ENCODE assay signal across 17 mouse cellular contexts in genomic region chr16:87665246-87665645, GRCm38 (mm10). TPM values are rescaled to one million over a fixed set of nuclear protein-coding genes. Genes with fewer than 3 reads are reported as not detected.
DNase-seq lines count a peak whose midpoint lies in the region; ATAC-seq and TF ChIP-seq lines count a peak whose summit lies in the region.
"Had no signal": no experiment of that assay in that cellular context is flagged by ENCODE, and none has a peak within 500 bp of the region (broad histone marks: within the 10 kb centered on the region; RNA-seq: fewer than 3 reads in every experiment).

No protein-coding gene starts in this region.

- H3K79me2 ChIP-seq in CH12.LX (replicated peaks; ENCODE audit: control insufficient read depth, extremely low read depth, insufficient read depth, poor library complexity, severe bottlenecking) (no peaks in the 10 kb centered on the region), myocyte (ENCODE audit: control insufficient read depth, insufficient read depth) (no peaks in the 10 kb centered on the region)

- TF ChIP-seq POLR2A in CH12.LX (IDR thresholded peaks at IDR 0.05; ENCODE audit: low read depth, low read length) (peak; percentile 46; the same call in 1 of the 2 replicates), myocyte (IDR thresholded peaks at IDR 0.05; ENCODE audit: insufficient read length, low read depth) (no peak)

- no peak; the same call in 1 of the 2 replicates for TF ChIP-seq RAD21 in CH12.LX (IDR thresholded peaks at IDR 0.05; ENCODE audit: low read depth, low read length)

- TF ChIP-seq EP300 in CH12.LX (IDR thresholded peaks at IDR 0.05; ENCODE audit: low read length), result peak; percentile 99

- H3K27ac ChIP-seq in kidney, embryonic 14.5 days (ENCODE audit: low read depth, low read length), result no peak overlapping the region
- peak overlapping the region; percentile 90 for H3K27ac ChIP-seq in CH12.LX (ENCODE audit: insufficient read depth, low read depth)
- H3K27ac ChIP-seq in midbrain, embryonic 14.5 days (replicated peaks; ENCODE audit: low read depth, low read length), result no peak overlapping the region
- H3K27ac ChIP-seq: embryonic facial prominence, embryonic 15.5 days; heart, embryonic 15.5 days; hindbrain, embryonic 10.5 days had no signal

- no peak overlapping the region for H3ac ChIP-seq in myocyte (ENCODE audit: control insufficient read depth, insufficient read length)

- H3K9ac ChIP-seq in kidney, embryonic 14.5 days (ENCODE audit: low read depth, low read length), result no peak overlapping the region
- peak overlapping the region; percentile 37 for H3K9ac ChIP-seq in CH12.LX (ENCODE audit: insufficient read depth, low read depth)
- H3K9ac ChIP-seq in midbrain, embryonic 14.5 days (replicated peaks; ENCODE audit: low read length), result no peak overlapping the region
- H3K9ac ChIP-seq: embryonic facial prominence, embryonic 15.5 days; heart, embryonic 15.5 days had no signal

- no peak for DNase-seq in kidney, adult 18-20 months
- peak; percentile 93 for DNase-seq in CH12.LX (ENCODE audit: extremely low read depth)
- peak; percentile 28 for DNase-seq in adrenal gland, postnatal 25 days
- DNase-seq in midbrain, embryonic 14.5 days, result no peak
- no peak for DNase-seq in lung, postnatal 14 days
- DNase-seq in right cerebral cortex, postnatal 14 days, result no peak
- DNase-seq: cerebellum, adult 9-10 months; kidney, adult 9 months; layer of hippocampus, adult 9-11 months; liver; lung, adult 2 months had no signal

- 58% methylated on average over 9 of the region's 9 CpGs for WGBS in kidney, embryonic 14.5 days
- WGBS in midbrain, embryonic 14.5 days, result 49% methylated on average over 9 of the region's 9 CpGs

- no peaks in the 10 kb centered on the region for H3K36me3 ChIP-seq in kidney, embryonic 14.5 days (ENCODE audit: control insufficient read depth, insufficient read depth, low read length)
- no peaks in the 10 kb centered on the region for H3K36me3 ChIP-seq in CH12.LX (replicated peaks in 1 of 2; ENCODE audit: control insufficient read depth in 1 of 2, insufficient read depth in 1 of 2, low read length in 1 of 2)
- H3K36me3 ChIP-seq in myocyte (ENCODE audit: control insufficient read depth, insufficient read depth), result no peaks in the 10 kb centered on the region
- no peaks in the 10 kb centered on the region for H3K36me3 ChIP-seq in midbrain, embryonic 14.5 days (ENCODE audit: control insufficient read depth, insufficient read depth, low read length)
- H3K36me3 ChIP-seq: embryonic facial prominence, embryonic 15.5 days; heart, embryonic 15.5 days; hindbrain, embryonic 10.5 days had no signal

- peak overlapping the region; percentile 12; the same call in 1 of the 2 replicates for H3K4me2 ChIP-seq in kidney, embryonic 14.5 days (replicated peaks; ENCODE audit: low read depth, low read length)
- peak overlapping the region; percentile 82 for H3K4me2 ChIP-seq in CH12.LX (ENCODE audit: insufficient read depth, low read depth, poor library complexity, severe bottlenecking)
- H3K4me2 ChIP-seq in myocyte (ENCODE audit: low read depth), result peak overlapping the region; percentile 49
- H3K4me2 ChIP-seq in midbrain, embryonic 14.5 days (ENCODE audit: low read length), result no peak overlapping the region
- H3K4me2 ChIP-seq: embryonic facial prominence, embryonic 15.5 days; heart, embryonic 15.5 days had no signal

- H3K9me3 ChIP-seq in kidney, embryonic 14.5 days (ENCODE audit: control insufficient read depth, low read length), result no peaks in the 10 kb centered on the region
- no peaks in the 10 kb centered on the region for H3K9me3 ChIP-seq in CH12.LX (replicated peaks; ENCODE audit: low read length)
- H3K9me3 ChIP-seq in midbrain, embryonic 14.5 days (ENCODE audit: control insufficient read depth, low read length), result no peaks in the 10 kb centered on the region
- H3K9me3 ChIP-seq: embryonic facial prominence, embryonic 15.5 days; heart, embryonic 15.5 days; hindbrain, embryonic 10.5 days had no signal

- H3K4me3 ChIP-seq in kidney, embryonic 14.5 days (ENCODE audit: low read length), result no peak overlapping the region
- H3K4me3 ChIP-seq in CH12.LX (replicated peaks in 1 of 3; ENCODE audit: low read depth in 2 of 3, low read length in 2 of 3, poor library complexity in 1 of 3) (peak overlapping the region; percentile 45 to 67 (median 51)), myocyte (no peak overlapping the region)
- no peak overlapping the region for H3K4me3 ChIP-seq in midbrain, embryonic 14.5 days (replicated peaks; ENCODE audit: low read depth, low read length)
- H3K4me3 ChIP-seq: embryonic facial prominence, embryonic 15.5 days; heart, embryonic 15.5 days; hindbrain, embryonic 10.5 days had no signal

- H3K27me3 ChIP-seq in kidney, embryonic 14.5 days (ENCODE audit: control insufficient read depth, insufficient read depth, low read length), result no peaks in the 10 kb centered on the region
- H3K27me3 ChIP-seq in CH12.LX (replicated peaks) (no peaks in the 10 kb centered on the region), myocyte (ENCODE audit: control insufficient read depth, insufficient read depth, insufficient read length) (no peaks in the 10 kb centered on the region)
- H3K27me3 ChIP-seq in midbrain, embryonic 14.5 days (ENCODE audit: control insufficient read depth, insufficient read depth, low read length), result no peaks in the 10 kb centered on the region
- H3K27me3 ChIP-seq: embryonic facial prominence, embryonic 15.5 days; heart, embryonic 15.5 days had no signal

- TF ChIP-seq CTCF in CH12.LX (conservative IDR thresholded peaks at IDR 0.05 in 1 of 2, IDR thresholded peaks at IDR 0.05 in 1 of 2; ENCODE audit: low read depth in 2 of 2, low read length in 2 of 2), result no peak

- dilution Hi-C loops in CH12.LX (cut with MboI; ENCODE audit: extremely low pct_ligation_motif_present, extremely low pct_unique_long_range_greater_than_20kb, low sequenced_read_pairs), result no loop called here

- in situ Hi-C loops in CH12.LX (cut with MboI; ENCODE audit: low pct_ligation_motif_present, low pct_unique_long_range_greater_than_20kb, low sequenced_read_pairs), result no loop called here

- no peaks in the 10 kb centered on the region for H3K4me1 ChIP-seq in kidney, embryonic 14.5 days (ENCODE audit: control insufficient read depth, insufficient read depth, low read length)
- peaks cover 32 to 76% of the 10 kb centered on the region in 2 experiments for H3K4me1 ChIP-seq in CH12.LX (ENCODE audit: control insufficient read depth in 1 of 2, insufficient read depth in 2 of 2)
- no peaks in the 10 kb centered on the region for H3K4me1 ChIP-seq in midbrain, embryonic 14.5 days (ENCODE audit: control insufficient read depth, insufficient read depth, low read length)
- H3K4me1 ChIP-seq: heart, embryonic 15.5 days had no signal

- ATAC-seq in kidney, embryonic 14.5 days (ENCODE audit: low FRiP score, low TSS enrichment), result no peak; the same call in 1 of the 2 replicates
- ATAC-seq in midbrain, embryonic 14.5 days (ENCODE audit: low FRiP score, low TSS enrichment), result no peak
- ATAC-seq: forebrain, embryonic 14.5 days had no signal

TF ChIP-seq in CH12.LX, 34 proteins besides CTCF, POLR2A, EP300 and RAD21 (continues in another document):
- TF ChIP-seq JUND (conservative IDR thresholded peaks at IDR 0.05; ENCODE audit: low read depth, low read length) (peak; percentile 99), CHD2 (IDR thresholded peaks at IDR 0.05; ENCODE audit: low read length) (peak; percentile 76), JUN (IDR thresholded peaks at IDR 0.05; ENCODE audit: insufficient read depth, low read depth, low read length) (peak; percentile 97), TCF12 (IDR thresholded peaks at IDR 0.05; ENCODE audit: low read depth, low read length) (peak; percentile 95), ZNF384 (IDR thresholded peaks at IDR 0.05; ENCODE audit: low read depth, low read length) (no peak), NRF1 (IDR thresholded peaks at IDR 0.05; ENCODE audit: low read depth, low read length) (no peak), MEF2A (IDR thresholded peaks at IDR 0.05; ENCODE audit: borderline replicate concordance, low read depth, low read length) (peak; percentile 77; the same call in 1 of the 2 replicates), ZMIZ1 (IDR thresholded peaks at IDR 0.05; ENCODE audit: low read depth, low read length) (no peak), IRF4 (IDR thresholded peaks at IDR 0.05; ENCODE audit: low read depth, low read length) (peak; percentile 98), USF2 (conservative IDR thresholded peaks at IDR 0.05; ENCODE audit: low read depth, low read length) (no peak), ETS1 (conservative IDR thresholded peaks at IDR 0.05; ENCODE audit: low read depth, low read length) (peak; percentile 99), TBP (conservative IDR thresholded peaks at IDR 0.05; ENCODE audit: low read depth, low read length) (peak; percentile 70; the same call in 1 of the 2 replicates)

TF ChIP-seq in myocyte, 11 proteins besides CTCF, POLR2A, EP300 and RAD21:
- TF ChIP-seq REST (IDR thresholded peaks at IDR 0.05; ENCODE audit: insufficient read depth, insufficient read length) (no peak), TCF3 (IDR thresholded peaks at IDR 0.05; ENCODE audit: insufficient read length, low read depth) (no peak), MYOD1 (IDR thresholded peaks at IDR 0.05; ENCODE audit: control insufficient read depth in 1 of 3, insufficient read length in 2 of 3, low read depth in 2 of 3) (peak in 1 of 3 experiments; percentile 42)

RNA-seq across cellular contexts. Expression of gene Bach1, which starts 33.5 kb away (rescaled TPM):
- 9.8 and 19.6 TPM in 2 replicates for polyA plus RNA-seq in kidney, embryonic 14.5 days (2014; fragmentation: Nextera tagmentation; extraction: Ambion mirVana)
- total RNA-seq in CH12.LX (2012; rRNA removed) (11.2 and 13.4 TPM in 2 replicates), CH12.LX (2014; rRNA removed) (10.4 and 11.4 TPM in 2 replicates)
- polyA plus RNA-seq in CH12.LX (2012; ENCODE audit: insufficient read length, low read depth) (19.9 and 20.9 TPM in 2 replicates), myocyte (2012; fragmentation: generic; extraction: Trizol) (8.8 TPM)
- 24.6 and 30.1 TPM in 2 replicates for total RNA-seq in adrenal gland, postnatal 25 days (2021)
- polyA plus RNA-seq in midbrain, embryonic 14.5 days (2014; fragmentation: Nextera tagmentation; extraction: Ambion mirVana), result 16.2 and 20.3 TPM in 2 replicates

Comparison
In these comparisons a context has a peak if more than half of its experiments do, and no peak if none do; other contexts are left out.
1. H3K4me3 ChIP-seq: peak in CH12.LX (3 of 3); none in kidney, embryonic 14.5 days (single experiment), myocyte (single experiment) and midbrain, embryonic 14.5 days (single experiment).
2. DNase-seq: peak in CH12.LX (single experiment) and adrenal gland, postnatal 25 days (single experiment); none in kidney, adult 18-20 months (single experiment), midbrain, embryonic 14.5 days (single experiment), lung, postnatal 14 days (single experiment) and right cerebral cortex, postnatal 14 days (single experiment).